Mouse (Mus musculus) bone marrow, adult 2 months (tissue): Measurements from ENCODE around the gene Asrgl1.

Source experiments
- CTCF ChIP-seq: fragments of 200-500 bp; IDR thresholded peaks from 2 replicates; pipeline ENCODE4 v1.5.1; 2011; ENCODE audit warnings: low read length, control low read depth; ENCODE audit not compliant: control insufficient read depth, insufficient read depth
- POLR2A ChIP-seq: fragments of 200-500 bp; IDR thresholded peaks from 2 replicates; pipeline ENCODE4 v1.6.1; 2011; ENCODE audit warnings: low read depth, mild to moderate bottlenecking, control low read depth, low read length, borderline replicate concordance; ENCODE audit not compliant: control insufficient read depth

DNA sequence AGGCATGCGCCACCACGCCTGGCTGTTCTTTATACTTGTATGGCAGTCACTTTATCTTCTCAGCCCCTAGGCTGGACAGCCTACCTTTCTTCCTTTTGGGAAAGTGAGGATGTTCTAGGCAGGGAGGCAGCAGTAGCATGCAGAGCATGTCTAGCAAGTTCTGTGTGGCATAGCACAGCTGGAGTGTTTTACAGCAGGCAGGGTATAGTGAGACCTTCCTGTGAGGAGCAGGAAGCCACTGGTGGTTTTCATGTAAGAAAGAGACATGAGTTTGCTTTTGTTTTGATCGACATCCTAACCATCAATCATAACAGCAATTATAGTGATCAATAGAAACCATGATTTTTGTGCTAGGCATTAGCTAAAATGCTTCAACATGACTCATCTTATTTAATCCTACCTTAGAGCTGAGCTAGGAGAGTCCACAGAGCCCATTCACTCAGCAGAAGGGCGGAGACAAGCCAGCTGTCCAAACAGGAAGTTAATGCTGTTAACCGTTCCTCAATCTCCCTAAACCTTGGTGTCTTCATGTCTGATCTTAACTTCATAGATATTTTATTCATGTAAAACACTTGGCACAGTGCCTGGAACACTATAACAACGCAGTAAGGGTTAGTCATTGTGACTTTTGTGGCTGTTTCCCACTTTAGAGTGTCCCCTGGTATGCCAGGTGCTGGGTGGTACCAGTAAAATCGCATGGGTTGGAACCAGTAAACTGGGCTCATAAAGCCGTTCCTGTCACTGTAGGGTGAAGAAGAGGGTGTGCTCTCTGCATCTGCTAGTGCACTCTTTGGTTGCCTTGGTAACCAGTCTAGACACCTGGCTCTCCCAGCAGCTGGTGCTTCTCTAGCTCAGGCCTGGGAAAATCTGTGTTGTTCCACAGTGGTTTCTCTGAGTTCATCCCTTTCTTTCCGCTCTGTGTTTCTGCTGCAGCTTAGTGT is 69.5 kb downstream of the Asrgl1 start:
- TF ChIP-seq CTCF: no peak
- TF ChIP-seq POLR2A: no peak
